Mouse (Mus musculus): ENCODE results near the gene Pus3. TPM values are rescaled to one million over a fixed set of nuclear protein-coding genes. Genes with fewer than 3 reads are reported as not detected.
"Not testable (repeated sequence)": the region's sequence is repeated elsewhere in the genome, so short reads cannot be mapped to it uniquely, and the experiment has no call there.

Gene Pus3
- polyA plus RNA-seq, 1 experiment from 2014 or later = 7.9 TPM

DNA sequence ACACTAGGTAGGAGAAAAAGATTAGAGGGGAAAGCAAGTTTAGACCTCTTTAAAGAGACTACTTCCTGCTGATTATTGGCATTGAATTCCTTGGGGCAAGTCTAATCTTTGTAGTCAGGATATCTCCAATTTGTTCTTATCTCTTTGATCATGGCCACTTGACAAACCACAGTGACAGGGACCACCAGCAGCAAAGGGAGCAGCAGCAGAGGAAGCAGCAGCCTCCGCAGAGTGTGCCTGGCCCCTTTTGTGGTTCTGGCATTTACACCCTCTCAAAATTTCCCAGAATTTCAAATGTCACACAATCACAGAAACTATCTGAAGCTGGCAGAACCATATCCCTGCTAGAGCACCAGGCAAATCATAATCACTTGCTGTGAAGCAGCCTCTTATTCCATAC, 29.3 kb downstream of the Pus3 start:
- 55% methylated on average over 1 of the region's 1 CpGs for WGBS
- Histone ChIP-seq H3K4me3 (ENCODE audit: low read depth, low read length) (no peak overlapping the region), H3K4me2 (replicated peaks; ENCODE audit: low read depth) (no peak overlapping the region), H3K4me1 (replicated peaks; ENCODE audit: control insufficient read depth, insufficient read depth) (no peaks in the 10 kb centered on the region), H3K27ac (replicated peaks) (no peak overlapping the region), H3K27me3 (ENCODE audit: control insufficient read depth, insufficient read depth, low read length) (no peaks in the 10 kb centered on the region), H3K9me3 (ENCODE audit: control insufficient read depth, low read length) (no peaks in the 10 kb centered on the region), H3K36me3 (ENCODE audit: control insufficient read depth, insufficient read depth, low read length) (no peaks in the 10 kb centered on the region), H3K9ac (ENCODE audit: low read length) (no peak overlapping the region)
- no peak for DNase-seq (ENCODE audit: low spot score)
- TF ChIP-seq EP300 (optimal IDR thresholded peaks at IDR 0.05) (no peak), CTCF (IDR thresholded peaks at IDR 0.05; ENCODE audit: low read depth) (no peak)
- no peak for ATAC-seq (ENCODE audit: low FRiP score, low TSS enrichment)

DNA sequence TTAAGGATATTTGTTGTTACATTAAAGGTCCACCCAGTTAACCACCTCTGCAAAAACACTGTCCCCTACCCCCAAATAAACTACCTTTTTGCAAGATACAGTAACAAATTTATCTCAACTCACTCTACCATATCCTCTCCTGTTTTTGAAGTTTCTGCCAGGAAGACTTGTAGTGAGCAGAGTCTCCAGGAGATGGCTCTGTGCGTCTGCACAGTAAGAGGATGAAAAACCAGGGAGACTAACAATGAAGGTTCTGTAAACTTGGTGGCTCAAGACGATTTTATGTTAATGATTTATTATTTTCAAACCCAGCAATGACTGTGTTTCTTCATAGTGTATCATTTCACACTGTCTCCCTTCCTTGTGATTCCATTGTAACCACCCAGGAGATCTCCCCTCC, 34.5 kb downstream of the Pus3 start:
- WGBS = 5% methylated on average over 2 of the region's 2 CpGs
- Histone ChIP-seq H3K36me3 (ENCODE audit: control insufficient read depth, insufficient read depth, low read length) (no peaks in the 10 kb centered on the region), H3K27ac (replicated peaks) (no peak overlapping the region), H3K9ac (ENCODE audit: low read length) (no peak overlapping the region), H3K4me3 (ENCODE audit: low read depth, low read length) (no peak overlapping the region), H3K4me1 (replicated peaks; ENCODE audit: control insufficient read depth, insufficient read depth) (no peaks in the 10 kb centered on the region), H3K27me3 (ENCODE audit: control insufficient read depth, insufficient read depth, low read length) (no peaks in the 10 kb centered on the region), H3K9me3 (ENCODE audit: control insufficient read depth, low read length) (no peaks in the 10 kb centered on the region), H3K4me2 (replicated peaks; ENCODE audit: low read depth) (no peak overlapping the region)
- TF ChIP-seq EP300 (optimal IDR thresholded peaks at IDR 0.05) (no peak), CTCF (IDR thresholded peaks at IDR 0.05; ENCODE audit: low read depth) (peak; percentile 75)
- DNase-seq (ENCODE audit: low spot score) (no peak), ATAC-seq (ENCODE audit: low FRiP score, low TSS enrichment) (no peak)

GRCm38 (mm10) chr9:35607647-35608405, 49.4 kb downstream of the Pus3 start:
- DNase-seq (ENCODE audit: low spot score) (no peak), ATAC-seq (ENCODE audit: low FRiP score, low TSS enrichment) (no peak)
- no peak overlapping the region for H3K4me2 ChIP-seq (replicated peaks; ENCODE audit: low read depth)
- WGBS = 64% methylated on average over 8 of the region's 8 CpGs
- no peak overlapping the region for H3K9ac ChIP-seq (ENCODE audit: low read length)
- H3K4me1 ChIP-seq (replicated peaks; ENCODE audit: control insufficient read depth, insufficient read depth) = no peaks in the 10 kb centered on the region
- no peak overlapping the region for H3K27ac ChIP-seq (replicated peaks)
- no peak overlapping the region for H3K4me3 ChIP-seq (ENCODE audit: low read depth, low read length)
- H3K36me3 ChIP-seq (ENCODE audit: control insufficient read depth, insufficient read depth, low read length) = no peaks in the 10 kb centered on the region
- TF ChIP-seq EP300 (optimal IDR thresholded peaks at IDR 0.05) = no peak
- TF ChIP-seq CTCF (IDR thresholded peaks at IDR 0.05; ENCODE audit: low read depth) = no peak
- H3K27me3 ChIP-seq (ENCODE audit: control insufficient read depth, insufficient read depth, low read length) = no peaks in the 10 kb centered on the region
- no peaks in the 10 kb centered on the region for H3K9me3 ChIP-seq (ENCODE audit: control insufficient read depth, low read length)

GRCm38 (mm10) chr9:35611841-35612240, 53.4 kb downstream of the Pus3 start, which contains the start of gene Pate4:
TSS of gene Pate4 (minus strand) at chr9:35611941.
- Histone ChIP-seq H3K36me3 (ENCODE audit: control insufficient read depth, insufficient read depth, low read length) (no peaks in the 10 kb centered on the region), H3K27ac (replicated peaks) (no peak within 1 kb of the TSS), H3K4me3 (ENCODE audit: low read depth, low read length) (no peak within 1 kb of the TSS), H3K9ac (ENCODE audit: low read length) (no peak within 1 kb of the TSS), H3K27me3 (ENCODE audit: control insufficient read depth, insufficient read depth, low read length) (no peaks in the 10 kb centered on the region), H3K4me2 (replicated peaks; ENCODE audit: low read depth) (no peak within 1 kb of the TSS), H3K9me3 (ENCODE audit: control insufficient read depth, low read length) (no peaks in the 10 kb centered on the region), H3K4me1 (replicated peaks; ENCODE audit: control insufficient read depth, insufficient read depth) (no peaks in the 10 kb centered on the region)
- DNase-seq (ENCODE audit: low spot score) (no peak), ATAC-seq (ENCODE audit: low FRiP score, low TSS enrichment) (no peak)
- WGBS = 83% methylated on average over 1 of the region's 1 CpGs
- no peak for TF ChIP-seq CTCF (IDR thresholded peaks at IDR 0.05; ENCODE audit: low read depth)
- no peak for TF ChIP-seq EP300 (optimal IDR thresholded peaks at IDR 0.05)

GRCm38 (mm10) chr9:35614005-35614404, 55.6 kb downstream of the Pus3 start:
- DNase-seq (ENCODE audit: low spot score) (no peak), ATAC-seq (ENCODE audit: low FRiP score, low TSS enrichment) (no peak)
- no peaks in the 10 kb centered on the region for H3K9me3 ChIP-seq (ENCODE audit: control insufficient read depth, low read length)
- no peak overlapping the region for H3K9ac ChIP-seq (ENCODE audit: low read length)
- no peaks in the 10 kb centered on the region for H3K4me1 ChIP-seq (replicated peaks; ENCODE audit: control insufficient read depth, insufficient read depth)
- H3K4me3 ChIP-seq (ENCODE audit: low read depth, low read length) = no peak overlapping the region
- H3K27me3 ChIP-seq (ENCODE audit: control insufficient read depth, insufficient read depth, low read length) = no peaks in the 10 kb centered on the region
- no peak overlapping the region for H3K27ac ChIP-seq (replicated peaks)
- H3K36me3 ChIP-seq (ENCODE audit: control insufficient read depth, insufficient read depth, low read length) = no peaks in the 10 kb centered on the region
- peak; percentile 67 for TF ChIP-seq CTCF (IDR thresholded peaks at IDR 0.05; ENCODE audit: low read depth)
- TF ChIP-seq EP300 (optimal IDR thresholded peaks at IDR 0.05) = no peak
- 17% methylated on average over 2 of the region's 2 CpGs for WGBS
- H3K4me2 ChIP-seq (replicated peaks; ENCODE audit: low read depth) = no peak overlapping the region

DNA sequence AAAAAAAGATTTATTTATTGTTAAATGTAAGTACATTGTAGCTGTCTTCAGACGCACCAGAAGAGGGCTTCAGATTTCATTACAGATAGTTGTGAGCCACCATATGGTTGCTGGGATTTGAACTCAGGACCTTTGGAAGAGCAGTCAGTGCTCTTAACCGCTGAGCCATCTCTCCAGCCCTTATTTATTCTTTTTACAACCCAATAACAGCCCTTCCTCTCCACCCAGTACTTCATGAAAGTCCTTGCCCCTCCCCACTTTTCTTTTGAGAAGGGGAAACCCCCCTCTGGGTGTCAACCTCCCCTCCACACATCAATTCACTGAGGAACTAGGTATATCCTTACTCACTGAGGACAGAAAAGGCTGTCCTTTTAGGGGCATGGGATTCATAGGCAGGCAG, 58.4 kb downstream of the Pus3 start:
- not testable (repeated sequence) for H3K9ac ChIP-seq (ENCODE audit: low read length); ATAC-seq (ENCODE audit: low FRiP score, low TSS enrichment); DNase-seq (ENCODE audit: low spot score); H3K36me3 ChIP-seq (ENCODE audit: control insufficient read depth, insufficient read depth, low read length); H3K4me3 ChIP-seq (ENCODE audit: low read depth, low read length); H3K4me1 ChIP-seq (replicated peaks; ENCODE audit: control insufficient read depth, insufficient read depth); H3K4me2 ChIP-seq (replicated peaks; ENCODE audit: low read depth); H3K9me3 ChIP-seq (ENCODE audit: control insufficient read depth, low read length); H3K27me3 ChIP-seq (ENCODE audit: control insufficient read depth, insufficient read depth, low read length); H3K27ac ChIP-seq (replicated peaks)
- 61% methylated on average over 2 of the region's 2 CpGs for WGBS

Other genes with a start within 250 kb of the Pus3 start
- gene Cdon, start 137.5 kb upstream of the Pus3 start, polyA plus RNA-seq (2015; fragmentation: Nextera tagmentation; extraction: Ambion mirVana) = 2.5 and 2.7 TPM in 2 replicates
- not detected in 2 replicates for gene Gm1113, start 40.3 kb upstream of the Pus3 start, polyA plus RNA-seq (2015; fragmentation: Nextera tagmentation; extraction: Ambion mirVana)
- gene Ddx25, start 67 bp upstream of the Pus3 start, polyA plus RNA-seq (2015; fragmentation: Nextera tagmentation; extraction: Ambion mirVana) = 0.38 and 0.50 TPM in 2 replicates
- gene Pate2, start 11.7 kb downstream of the Pus3 start, polyA plus RNA-seq (2015; fragmentation: Nextera tagmentation; extraction: Ambion mirVana) = 0.19 and 0.31 TPM in 2 replicates
- 4.1 and 4.7 TPM in 2 replicates for gene Hyls1, start 11.8 kb downstream of the Pus3 start, polyA plus RNA-seq (2015; fragmentation: Nextera tagmentation; extraction: Ambion mirVana)
- gene Pate4, start 53.3 kb downstream of the Pus3 start, polyA plus RNA-seq (2015; fragmentation: Nextera tagmentation; extraction: Ambion mirVana) = not detected in 2 replicates
- gene Pate3, start 89.6 kb downstream of the Pus3 start, polyA plus RNA-seq (2015; fragmentation: Nextera tagmentation; extraction: Ambion mirVana) = not detected in 2 replicates
- not detected in 2 replicates for gene Pate1, start 128.8 kb downstream of the Pus3 start, polyA plus RNA-seq (2015; fragmentation: Nextera tagmentation; extraction: Ambion mirVana)
- gene Gm17677, start 182.5 kb downstream of the Pus3 start, polyA plus RNA-seq (2015; fragmentation: Nextera tagmentation; extraction: Ambion mirVana) = not detected in 2 replicates
- not detected in 2 replicates for gene Gm17727, start 219.5 kb downstream of the Pus3 start, polyA plus RNA-seq (2015; fragmentation: Nextera tagmentation; extraction: Ambion mirVana)
- not detected in 2 replicates for gene Gm27235, start 231.5 kb downstream of the Pus3 start, polyA plus RNA-seq (2015; fragmentation: Nextera tagmentation; extraction: Ambion mirVana)
- not detected in 2 replicates for gene D730048I06Rik, start 231.5 kb downstream of the Pus3 start, polyA plus RNA-seq (2015; fragmentation: Nextera tagmentation; extraction: Ambion mirVana)